Mouse (Mus musculus) lung, postnatal 0 days (tissue): ENCODE measurements around the gene Sorcs3. TPM values are rescaled to one million over a fixed set of nuclear protein-coding genes. Genes with fewer than 3 reads are reported as not detected.

ENCODE experiments used
- ATAC-seq: fragments of 200-750 bp; cut with Nextera tagmentation; 2 replicates; pipeline ENCODE4 v1.8.0; 2017; ENCODE audit warnings: moderate library complexity
- DNase-seq: peaks from one replicate; pipeline ENCODE4 v3.0.0-alpha.2; 2016; ENCODE audit warnings: low spot score
- H3K27ac ChIP-seq: fragments of 300-500 bp; sonication (generic); 2 replicates; pipeline ENCODE4 v1.5.1; 2014; ENCODE audit warnings: antibody characterized with exemption, mild to moderate bottlenecking, low read length, mixed read lengths
- H3K27me3 ChIP-seq: fragments of 300-500 bp; sonication (generic); replicated peaks from 2 replicates; pipeline ENCODE4 v1.6.1; 2014; ENCODE audit warnings: low read length, mixed read lengths; ENCODE audit not compliant: insufficient read depth
- H3K36me3 ChIP-seq: fragments of 300-500 bp; sonication (generic); 2 replicates; pipeline ENCODE4 v1.6.1; 2014; ENCODE audit warnings: low read length, mixed read lengths; ENCODE audit not compliant: insufficient read depth
- H3K4me1 ChIP-seq: fragments of 300-500 bp; sonication (generic); 2 replicates; pipeline ENCODE4 v1.6.1; 2014; ENCODE audit warnings: antibody characterized with exemption, low read depth, low read length, mixed read lengths; ENCODE audit not compliant: insufficient read depth
- H3K4me2 ChIP-seq: fragments of 300-500 bp; sonication (generic); replicated peaks from 2 replicates; pipeline ENCODE4 v1.6.1; 2014; ENCODE audit warnings: low read depth, mild to moderate bottlenecking, low read length, moderate library complexity, mixed read lengths
- H3K4me3 ChIP-seq: fragments of 300-500 bp; sonication (generic); 2 replicates; pipeline ENCODE4 v1.5.1; 2014; ENCODE audit warnings: low read depth, low read length
- H3K9ac ChIP-seq: fragments of 300-500 bp; sonication (generic); replicated peaks from 2 replicates; pipeline ENCODE4 v1.6.1; 2014; ENCODE audit warnings: low read depth, mild to moderate bottlenecking
- H3K9me3 ChIP-seq: fragments of 300-500 bp; sonication (generic); 2 replicates; pipeline ENCODE4 v1.6.1; 2016; ENCODE audit warnings: low read length, mixed read lengths
- CTCF ChIP-seq: IDR thresholded peaks from 2 replicates; pipeline ENCODE4 v1.5.1; 2016; ENCODE audit warnings: antibody characterized with exemption, mild to moderate bottlenecking
- EP300 ChIP-seq: IDR thresholded peaks from 2 replicates; pipeline ENCODE4 v1.6.1; 2016; ENCODE audit warnings: antibody characterized with exemption, mild to moderate bottlenecking, control low read depth
- WGBS: fragments of 180-500 bp; shearing (Covaris S2); extraction: QIAGEN DNeasy Blood & Tissue Kit; methylation state at CpG from one replicate; pipeline ENCODE4 v1.1.7; 2014; 5-methylcytosine and 5-hydroxymethylcytosine counted together
- polyA plus RNA-seq: library from polyadenylated mRNA; unstranded; fragments of >200 nt; fragmentation: Nextera tagmentation; extraction: Ambion mirVana; gene quantifications from 2 replicates; pipeline ENCODE4 v1.2.1, GENCODE M21; 2015

Sorcs3 gene
- polyA plus RNA-seq, 1 experiment from 2014 or later, result 0.02 TPM

DNA sequence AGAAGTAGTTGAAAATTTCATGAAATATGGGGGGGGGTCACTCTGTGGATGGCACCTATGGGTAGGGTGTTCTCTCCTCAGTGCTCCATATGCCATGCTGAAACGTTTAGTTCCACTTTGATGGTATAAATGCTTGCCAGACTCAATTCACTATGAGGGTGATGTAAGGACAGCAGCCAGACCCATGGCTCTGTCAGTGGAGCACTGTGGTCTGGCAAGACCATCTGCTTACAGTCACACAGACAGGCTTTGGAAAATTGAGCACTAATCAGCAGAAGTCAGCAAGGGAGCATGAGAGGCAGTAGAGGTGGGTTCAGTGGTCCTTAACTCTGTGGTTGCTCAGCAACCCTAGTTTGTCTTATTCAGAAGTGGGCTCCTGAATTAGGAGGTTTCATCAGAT is 411.1 kb downstream of the Sorcs3 start:
- Histone ChIP-seq H3K9ac (no peak overlapping the region), H3K4me1 (no peaks in the 10 kb centered on the region), H3K27me3 (no peaks in the 10 kb centered on the region), H3K27ac (no peak overlapping the region), H3K4me2 (no peak overlapping the region), H3K4me3 (no peak overlapping the region), H3K9me3 (no peaks in the 10 kb centered on the region), H3K36me3 (no peaks in the 10 kb centered on the region)
- ATAC-seq (no peak), DNase-seq (no peak)
- WGBS, result 45% methylated on average over 1 of the region's 1 CpGs
- no peak for TF ChIP-seq EP300
- TF ChIP-seq CTCF, result no peak

- H3K36me3 ChIP-seq, result no peaks in the 10 kb centered on the region
- H3K4me2 ChIP-seq, result no peak overlapping the region
- TF ChIP-seq CTCF, result no peak
- H3K9me3 ChIP-seq, result no peaks in the 10 kb centered on the region
- H3K4me1 ChIP-seq, result no peaks in the 10 kb centered on the region
- H3K4me3 ChIP-seq, result no peak overlapping the region
- H3K27me3 ChIP-seq, result no peaks in the 10 kb centered on the region
- DNase-seq (no peak), ATAC-seq (no peak)
- H3K27ac ChIP-seq, result no peak overlapping the region
- 52% methylated on average over 6 of the region's 6 CpGs for WGBS
- H3K9ac ChIP-seq, result no peak overlapping the region
Measured at GRCm38 (mm10) chr19:48630671-48631327, 425.0 kb downstream of the Sorcs3 start.

DNA sequence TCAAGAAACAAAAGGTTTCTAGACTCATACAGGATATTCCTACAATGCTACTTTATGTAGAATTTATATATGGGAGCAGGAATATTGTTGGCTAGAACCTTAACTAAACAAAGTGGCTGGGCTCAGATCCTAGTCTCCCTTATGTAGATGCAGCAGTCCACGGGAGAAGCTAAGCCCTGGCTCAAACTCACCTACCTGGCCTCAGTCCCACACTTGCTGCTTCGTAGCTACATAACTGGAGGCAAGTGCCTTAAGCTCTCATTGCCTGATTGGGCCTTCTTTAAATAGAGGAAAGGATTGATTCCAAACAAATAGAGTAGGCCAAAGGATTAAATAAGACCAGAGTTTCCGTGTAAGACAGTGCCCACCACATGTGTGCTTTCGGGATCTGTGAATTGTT is 436.7 kb downstream of the Sorcs3 start:
- H3K27ac ChIP-seq, result no peak overlapping the region
- H3K9me3 ChIP-seq, result no peaks in the 10 kb centered on the region
- ATAC-seq (no peak), DNase-seq (no peak)
- H3K4me2 ChIP-seq, result no peak overlapping the region
- no peak overlapping the region for H3K4me3 ChIP-seq
- TF ChIP-seq CTCF, result no peak
- TF ChIP-seq EP300, result no peak
- no peaks in the 10 kb centered on the region for H3K27me3 ChIP-seq
- H3K9ac ChIP-seq, result no peak overlapping the region
- WGBS, result 77% methylated on average over 4 of the region's 4 CpGs
- no peaks in the 10 kb centered on the region for H3K4me1 ChIP-seq
- H3K36me3 ChIP-seq, result no peaks in the 10 kb centered on the region

- no peaks in the 10 kb centered on the region for H3K4me1 ChIP-seq
- no peaks in the 10 kb centered on the region for H3K9me3 ChIP-seq
- no peak overlapping the region for H3K27ac ChIP-seq
- no peak overlapping the region for H3K9ac ChIP-seq
- DNase-seq (no peak), ATAC-seq (no peak)
- 66% methylated on average over 2 of the region's 2 CpGs for WGBS
- H3K36me3 ChIP-seq, result no peaks in the 10 kb centered on the region
- H3K27me3 ChIP-seq, result no peaks in the 10 kb centered on the region
- no peak overlapping the region for H3K4me3 ChIP-seq
- no peak overlapping the region for H3K4me2 ChIP-seq
- TF ChIP-seq EP300 (no peak), CTCF (no peak)
Measured at GRCm38 (mm10) chr19:48649941-48650340, 444.1 kb downstream of the Sorcs3 start.

- WGBS, result 39% methylated on average over 6 of the region's 6 CpGs
- Histone ChIP-seq H3K4me3 (no peak overlapping the region), H3K27me3 (no peaks in the 10 kb centered on the region), H3K36me3 (no peaks in the 10 kb centered on the region), H3K4me2 (no peak overlapping the region), H3K9me3 (no peaks in the 10 kb centered on the region), H3K27ac (no peak overlapping the region), H3K4me1 (no peaks in the 10 kb centered on the region), H3K9ac (no peak overlapping the region)
- ATAC-seq, result no peak
- TF ChIP-seq CTCF (no peak), EP300 (no peak)
- DNase-seq, result no peak
Measured at GRCm38 (mm10) chr19:48651617-48652016, 445.8 kb downstream of the Sorcs3 start.

DNA sequence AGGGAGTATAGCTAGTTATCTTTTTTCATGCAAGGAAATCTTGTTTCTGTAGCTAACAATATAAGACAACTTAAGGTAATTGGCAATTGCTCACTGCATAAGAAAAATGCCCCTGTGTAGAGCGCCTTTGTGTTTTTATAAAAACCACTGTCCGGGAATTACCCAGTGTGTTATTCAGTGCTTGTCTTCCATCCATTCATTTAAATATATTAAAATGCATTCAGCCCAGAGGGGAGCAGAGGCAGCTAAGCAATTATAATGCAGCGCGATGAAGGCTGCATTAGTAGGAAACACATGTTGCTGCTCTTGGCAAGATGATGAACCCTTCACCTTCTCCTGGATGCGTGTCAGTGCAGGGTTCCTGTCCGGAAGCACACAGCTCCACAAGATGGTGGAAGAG is 454.4 kb downstream of the Sorcs3 start:
- Histone ChIP-seq H3K4me2 (no peak overlapping the region), H3K4me1 (no peaks in the 10 kb centered on the region), H3K9ac (no peak overlapping the region), H3K27me3 (no peaks in the 10 kb centered on the region), H3K4me3 (no peak overlapping the region), H3K9me3 (no peaks in the 10 kb centered on the region), H3K36me3 (no peaks in the 10 kb centered on the region), H3K27ac (no peak overlapping the region)
- WGBS, result 89% methylated on average over 6 of the region's 6 CpGs
- no peak for DNase-seq
- no peak for ATAC-seq
- TF ChIP-seq CTCF (no peak), EP300 (no peak)

- no peak overlapping the region for H3K4me2 ChIP-seq
- no peaks in the 10 kb centered on the region for H3K4me1 ChIP-seq
- H3K36me3 ChIP-seq, result no peaks in the 10 kb centered on the region
- ATAC-seq, result no peak
- no peaks in the 10 kb centered on the region for H3K9me3 ChIP-seq
- no peaks in the 10 kb centered on the region for H3K27me3 ChIP-seq
- H3K27ac ChIP-seq, result no peak overlapping the region
- no peak for DNase-seq
- no peak overlapping the region for H3K9ac ChIP-seq
- WGBS, result 84% methylated on average over 1 of the region's 1 CpGs
- no peak overlapping the region for H3K4me3 ChIP-seq
- TF ChIP-seq CTCF (no peak), EP300 (no peak)
Measured at GRCm38 (mm10) chr19:48679896-48680295, 474.1 kb downstream of the Sorcs3 start.
